Mouse (Mus musculus): ENCODE results near the gene Otub2. TPM values are rescaled to one million over a fixed set of nuclear protein-coding genes. Genes with fewer than 3 reads are reported as not detected.
A peak's percentile ranks its signal among the peaks of the same experiment; 100 is the strongest.

Gene Otub2
- polyA plus RNA-seq, 1 experiment from 2014 or later: 8.2 TPM

GRCm38 (mm10) chr12:103348506-103348905 lies 40.0 kb upstream of the Otub2 start:
- no peaks in the 10 kb centered on the region for H3K9me3 ChIP-seq (ENCODE audit: low read length)
- ATAC-seq: peak; percentile 67
- no peak overlapping the region for H3K4me2 ChIP-seq (ENCODE audit: low read depth, low read length)
- DNase-seq: peak; percentile 89
- no peaks in the 10 kb centered on the region for H3K27me3 ChIP-seq (ENCODE audit: insufficient read depth, low read length)
- peaks cover 22% of the 10 kb centered on the region for H3K4me1 ChIP-seq (ENCODE audit: insufficient read depth)
- no peaks in the 10 kb centered on the region for H3K36me3 ChIP-seq (replicated peaks; ENCODE audit: insufficient read depth, low read length)
- TF ChIP-seq EP300 (IDR thresholded peaks at IDR 0.05; ENCODE audit: low read depth) (peak; percentile 39; the same call in 1 of the 2 replicates), CTCF (IDR thresholded peaks at IDR 0.05; ENCODE audit: low read depth) (peak; percentile 97)
- H3K9ac ChIP-seq (replicated peaks): no peak overlapping the region
- H3K27ac ChIP-seq (ENCODE audit: low read depth): no peak overlapping the region
- H3K4me3 ChIP-seq (ENCODE audit: low read depth, low read length): no peak overlapping the region
- 4% methylated on average over 3 of the region's 3 CpGs for WGBS (ENCODE audit: insufficient replicate concordance)

DNA sequence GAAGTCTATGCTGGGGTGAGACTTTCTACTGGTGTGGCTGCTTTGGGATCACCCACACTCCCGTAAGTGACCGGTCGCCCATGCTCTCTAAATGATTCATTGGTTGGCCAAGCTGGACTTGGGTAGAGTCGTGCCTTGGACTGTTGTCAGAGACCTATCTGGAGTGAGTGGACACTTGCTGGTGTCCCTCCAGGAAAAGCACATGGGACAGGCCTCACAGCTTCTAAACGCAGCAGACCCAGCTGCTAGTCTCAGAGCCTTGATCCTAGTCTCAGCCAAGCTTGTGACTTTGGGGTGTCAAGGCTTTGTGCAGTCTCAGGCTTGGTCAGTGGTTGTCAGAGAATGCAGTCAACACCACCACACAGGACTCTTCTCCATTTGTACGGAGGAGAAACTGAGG lies 35.7 kb upstream of the Otub2 start:
- no peak for DNase-seq
- WGBS (ENCODE audit: insufficient replicate concordance): 78% methylated on average over 6 of the region's 6 CpGs

GRCm38 (mm10) chr12:103353538-103353937 lies 34.9 kb upstream of the Otub2 start:
- Histone ChIP-seq H3K9me3 (ENCODE audit: low read length) (no peaks in the 10 kb centered on the region), H3K36me3 (replicated peaks; ENCODE audit: insufficient read depth, low read length) (no peaks in the 10 kb centered on the region), H3K4me3 (ENCODE audit: low read depth, low read length) (no peak overlapping the region), H3K4me1 (ENCODE audit: insufficient read depth) (no peaks in the 10 kb centered on the region), H3K27me3 (ENCODE audit: insufficient read depth, low read length) (no peaks in the 10 kb centered on the region), H3K4me2 (ENCODE audit: low read depth, low read length) (no peak overlapping the region), H3K9ac (replicated peaks) (no peak overlapping the region), H3K27ac (ENCODE audit: low read depth) (no peak overlapping the region)
- 17% methylated on average over 5 of the region's 5 CpGs for WGBS (ENCODE audit: insufficient replicate concordance)
- DNase-seq: no peak
- TF ChIP-seq CTCF (IDR thresholded peaks at IDR 0.05; ENCODE audit: low read depth) (peak; percentile 54), EP300 (IDR thresholded peaks at IDR 0.05; ENCODE audit: low read depth) (no peak)
- no peak for ATAC-seq

More for the DNA sequence above, 35.7 kb upstream of the Otub2 start:
- H3K27me3 ChIP-seq (ENCODE audit: insufficient read depth, low read length): no peaks in the 10 kb centered on the region
- 0 out of 2 replicates have a peak, but pooled peaks cover 5% of the 10 kb centered on the region for H3K4me1 ChIP-seq (ENCODE audit: insufficient read depth)
- no peak overlapping the region for H3K4me3 ChIP-seq (ENCODE audit: low read depth, low read length)
- H3K36me3 ChIP-seq (replicated peaks; ENCODE audit: insufficient read depth, low read length): no peaks in the 10 kb centered on the region
- TF ChIP-seq EP300 (IDR thresholded peaks at IDR 0.05; ENCODE audit: low read depth): no peak
- TF ChIP-seq CTCF (IDR thresholded peaks at IDR 0.05; ENCODE audit: low read depth): no peak
- no peak overlapping the region for H3K9ac ChIP-seq (replicated peaks)
- ATAC-seq: no peak
- no peak overlapping the region for H3K27ac ChIP-seq (ENCODE audit: low read depth)
- H3K9me3 ChIP-seq (ENCODE audit: low read length): no peaks in the 10 kb centered on the region
- no peak overlapping the region for H3K4me2 ChIP-seq (ENCODE audit: low read depth, low read length)

DNA sequence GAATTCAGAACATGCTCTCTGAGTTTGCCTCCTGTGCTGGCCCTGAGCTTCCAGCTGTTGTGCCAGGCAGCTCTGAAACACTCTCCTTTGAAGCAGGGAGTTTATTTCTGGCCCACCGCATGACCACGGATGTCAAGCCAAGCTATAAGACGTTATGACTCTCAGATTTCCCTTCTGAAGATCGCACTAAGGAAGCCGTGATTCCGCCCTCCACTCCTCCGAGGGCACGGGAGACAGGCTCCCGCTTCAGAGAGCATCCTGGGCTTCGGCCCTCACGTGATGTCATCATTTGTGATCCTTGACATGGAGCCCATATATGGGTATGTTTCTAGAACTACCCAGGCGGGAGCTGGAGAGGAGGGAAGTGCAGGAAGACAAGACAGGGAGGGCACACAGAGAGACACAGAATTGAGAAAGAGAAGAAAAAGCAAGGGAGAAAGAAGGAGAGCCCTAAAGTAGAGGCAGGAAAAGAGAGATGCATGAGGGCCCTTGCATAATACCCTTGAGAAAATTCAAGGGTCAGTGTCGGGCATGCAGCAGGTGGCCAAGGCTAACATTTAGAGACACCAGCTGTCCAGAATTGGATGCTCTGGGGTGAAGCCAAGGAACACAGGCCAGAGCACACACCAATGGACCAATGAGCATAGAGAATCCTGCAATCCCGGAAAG lies 32.6 kb upstream of the Otub2 start, which contains the start of gene Asb2:
Asb2 (minus strand) TSS at position 256 of the 669 bp plus-strand sequence.
- H3K27me3 ChIP-seq (ENCODE audit: insufficient read depth, low read length): no peaks in the 10 kb centered on the region
- H3K9ac ChIP-seq (replicated peaks): no peak within 1 kb of the TSS
- no peak within 1 kb of the TSS for H3K27ac ChIP-seq (ENCODE audit: low read depth)
- DNase-seq: no peak
- TF ChIP-seq CTCF (IDR thresholded peaks at IDR 0.05; ENCODE audit: low read depth) (no peak), EP300 (IDR thresholded peaks at IDR 0.05; ENCODE audit: low read depth) (no peak)
- no peaks in the 10 kb centered on the region for H3K9me3 ChIP-seq (ENCODE audit: low read length)
- no peak within 1 kb of the TSS for H3K4me3 ChIP-seq (ENCODE audit: low read depth, low read length)
- no peaks in the 10 kb centered on the region for H3K4me1 ChIP-seq (ENCODE audit: insufficient read depth)
- ATAC-seq: no peak
- H3K36me3 ChIP-seq (replicated peaks; ENCODE audit: insufficient read depth, low read length): no peaks in the 10 kb centered on the region
- no peak within 1 kb of the TSS for H3K4me2 ChIP-seq (ENCODE audit: low read depth, low read length)
- 54% methylated on average over 14 of the region's 14 CpGs for WGBS (ENCODE audit: insufficient replicate concordance)

DNA sequence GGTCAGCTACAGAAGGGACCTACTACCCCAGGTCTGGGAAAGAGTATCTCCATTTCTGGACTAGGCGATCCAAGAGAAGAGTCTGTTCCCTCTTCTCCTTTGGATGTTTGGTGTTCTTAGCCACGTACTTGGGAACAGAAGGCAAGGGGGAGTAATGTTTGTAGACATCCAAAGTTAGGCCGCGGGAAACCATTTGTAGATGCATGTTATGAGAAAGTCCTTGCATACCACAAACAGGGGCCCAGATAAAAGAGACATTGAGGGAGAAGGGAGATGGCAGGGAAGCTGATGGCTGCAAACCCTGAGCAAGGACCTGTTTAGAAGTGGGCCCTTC lies 32.1 kb upstream of the Otub2 start:
- no peak for ATAC-seq
- H3K27ac ChIP-seq (ENCODE audit: low read depth): no peak overlapping the region
- no peak overlapping the region for H3K4me2 ChIP-seq (ENCODE audit: low read depth, low read length)
- no peaks in the 10 kb centered on the region for H3K9me3 ChIP-seq (ENCODE audit: low read length)
- no peak overlapping the region for H3K9ac ChIP-seq (replicated peaks)
- WGBS (ENCODE audit: insufficient replicate concordance): 79% methylated on average over 4 of the region's 4 CpGs
- H3K4me3 ChIP-seq (ENCODE audit: low read depth, low read length): no peak overlapping the region
- H3K4me1 ChIP-seq (ENCODE audit: insufficient read depth): no peaks in the 10 kb centered on the region
- no peak for TF ChIP-seq CTCF (IDR thresholded peaks at IDR 0.05; ENCODE audit: low read depth)
- TF ChIP-seq EP300 (IDR thresholded peaks at IDR 0.05; ENCODE audit: low read depth): no peak
- H3K27me3 ChIP-seq (ENCODE audit: insufficient read depth, low read length): no peaks in the 10 kb centered on the region
- H3K36me3 ChIP-seq (replicated peaks; ENCODE audit: insufficient read depth, low read length): no peaks in the 10 kb centered on the region
- no peak for DNase-seq

- ATAC-seq (no peak), DNase-seq (no peak)
- H3K9me3 ChIP-seq (ENCODE audit: low read length): no peaks in the 10 kb centered on the region
- H3K4me1 ChIP-seq (ENCODE audit: insufficient read depth): no peaks in the 10 kb centered on the region
- H3K27ac ChIP-seq (ENCODE audit: low read depth): 0 out of 2 replicates have a peak overlapping the region, but pooled peaks have one; percentile 64
- H3K36me3 ChIP-seq (replicated peaks; ENCODE audit: insufficient read depth, low read length): no peaks in the 10 kb centered on the region
- H3K9ac ChIP-seq (replicated peaks): no peak overlapping the region
- no peaks in the 10 kb centered on the region for H3K27me3 ChIP-seq (ENCODE audit: insufficient read depth, low read length)
- TF ChIP-seq CTCF (IDR thresholded peaks at IDR 0.05; ENCODE audit: low read depth) (no peak), EP300 (IDR thresholded peaks at IDR 0.05; ENCODE audit: low read depth) (no peak)
- H3K4me2 ChIP-seq (ENCODE audit: low read depth, low read length): no peak overlapping the region
- no peak overlapping the region for H3K4me3 ChIP-seq (ENCODE audit: low read depth, low read length)
- WGBS (ENCODE audit: insufficient replicate concordance): 75% methylated on average over 8 of the region's 8 CpGs
Measured at GRCm38 (mm10) chr12:103358216-103358615, 30.3 kb upstream of the Otub2 start.
